Mouse (Mus musculus): ENCODE results near the gene Gid8. TPM values are rescaled to one million over a fixed set of nuclear protein-coding genes. Genes with fewer than 3 reads are reported as not detected.
"Not testable (repeated sequence)": the region's sequence is repeated elsewhere in the genome, so short reads cannot be mapped to it uniquely, and the experiment has no call there.

Gid8 gene
- polyA plus RNA-seq, 1 experiment: 60.4 TPM

- TF ChIP-seq CTCF (IDR thresholded peaks at IDR 0.05; ENCODE audit: extremely low read depth, insufficient read depth, low read length) (no peak), POLR2A (IDR thresholded peaks at IDR 0.05; ENCODE audit: extremely low read depth, insufficient read depth, low read length) (no peak)
- peaks cover 9% of the 10 kb centered on the region for H3K4me1 ChIP-seq (ENCODE audit: control insufficient read depth, insufficient read depth, low read length)
- H3K27ac ChIP-seq (ENCODE audit: insufficient read depth, low read length): no peak overlapping the region
- no peak overlapping the region for H3K4me3 ChIP-seq (ENCODE audit: insufficient read depth, low read length)
Observed at GRCm38 (mm10) chr2:180705975-180706374, 3.9 kb upstream of the Gid8 start.

- Histone ChIP-seq H3K27ac (ENCODE audit: insufficient read depth, low read length) (peak overlapping the region; percentile 62; the same call in 1 of the 2 replicates), H3K4me3 (ENCODE audit: insufficient read depth, low read length) (peak overlapping the region; percentile 90), H3K4me1 (ENCODE audit: control insufficient read depth, insufficient read depth, low read length) (peaks cover 7% of the 10 kb centered on the region)
- TF ChIP-seq POLR2A (IDR thresholded peaks at IDR 0.05; ENCODE audit: extremely low read depth, insufficient read depth, low read length) (no peak), CTCF (IDR thresholded peaks at IDR 0.05; ENCODE audit: extremely low read depth, insufficient read depth, low read length) (no peak)
Observed at GRCm38 (mm10) chr2:180709023-180709922, 644 bp upstream of the Gid8 start.

- peak overlapping the region; percentile 54 for H3K27ac ChIP-seq (ENCODE audit: insufficient read depth, low read length)
Observed at GRCm38 (mm10) chr2:180710276-180711155, 599 bp downstream of the Gid8 start.

GRCm38 (mm10) chr2:180711527-180711926 is 1.6 kb downstream of the Gid8 start:
- H3K4me3 ChIP-seq (ENCODE audit: insufficient read depth, low read length): peak overlapping the region; percentile 90; the same call in 1 of the 2 replicates
- peaks cover 7% of the 10 kb centered on the region for H3K4me1 ChIP-seq (ENCODE audit: control insufficient read depth, insufficient read depth, low read length)
- no peak for TF ChIP-seq CTCF (IDR thresholded peaks at IDR 0.05; ENCODE audit: extremely low read depth, insufficient read depth, low read length)
- no peak for TF ChIP-seq POLR2A (IDR thresholded peaks at IDR 0.05; ENCODE audit: extremely low read depth, insufficient read depth, low read length)
- H3K27ac ChIP-seq (ENCODE audit: insufficient read depth, low read length): no peak overlapping the region

More at GRCm38 (mm10) chr2:180710276-180711155, 599 bp downstream of the Gid8 start:
- H3K4me1 ChIP-seq (ENCODE audit: control insufficient read depth, insufficient read depth, low read length): peaks cover 7% of the 10 kb centered on the region
- H3K4me3 ChIP-seq (ENCODE audit: insufficient read depth, low read length): peak overlapping the region; percentile 90
- TF ChIP-seq CTCF (IDR thresholded peaks at IDR 0.05; ENCODE audit: extremely low read depth, insufficient read depth, low read length) (no peak), POLR2A (IDR thresholded peaks at IDR 0.05; ENCODE audit: extremely low read depth, insufficient read depth, low read length) (no peak)

- H3K4me1 ChIP-seq (ENCODE audit: control insufficient read depth, insufficient read depth, low read length): peaks cover 7% of the 10 kb centered on the region
- H3K4me3 ChIP-seq (ENCODE audit: insufficient read depth, low read length): no peak overlapping the region; the same call in 1 of the 2 replicates
- no peak overlapping the region for H3K27ac ChIP-seq (ENCODE audit: insufficient read depth, low read length)
- no peak for TF ChIP-seq CTCF (IDR thresholded peaks at IDR 0.05; ENCODE audit: extremely low read depth, insufficient read depth, low read length)
- TF ChIP-seq POLR2A (IDR thresholded peaks at IDR 0.05; ENCODE audit: extremely low read depth, insufficient read depth, low read length): no peak
Observed at GRCm38 (mm10) chr2:180712037-180712689, 2.2 kb downstream of the Gid8 start.

GRCm38 (mm10) chr2:180722748-180723147 is 12.8 kb downstream of the Gid8 start:
- not testable (repeated sequence) for H3K4me1 ChIP-seq (ENCODE audit: control insufficient read depth, insufficient read depth, low read length); H3K27ac ChIP-seq (ENCODE audit: insufficient read depth, low read length); H3K4me3 ChIP-seq (ENCODE audit: insufficient read depth, low read length)

GRCm38 (mm10) chr2:180723865-180724264 is 13.9 kb downstream of the Gid8 start:
- no peak overlapping the region for H3K4me3 ChIP-seq (ENCODE audit: insufficient read depth, low read length)
- TF ChIP-seq CTCF (IDR thresholded peaks at IDR 0.05; ENCODE audit: extremely low read depth, insufficient read depth, low read length): no peak
- no peak for TF ChIP-seq POLR2A (IDR thresholded peaks at IDR 0.05; ENCODE audit: extremely low read depth, insufficient read depth, low read length)

GRCm38 (mm10) chr2:180724585-180725413 is 14.9 kb downstream of the Gid8 start, which contains the start of gene Slc17a9:
Gene Slc17a9, plus strand, starts transcription at chr2:180725263.
- Histone ChIP-seq H3K4me3 (ENCODE audit: insufficient read depth, low read length) (no peak within 1 kb of the TSS), H3K27ac (ENCODE audit: insufficient read depth, low read length) (no peak within 1 kb of the TSS), H3K4me1 (ENCODE audit: control insufficient read depth, insufficient read depth, low read length) (peaks cover 3% of the 10 kb centered on the region; the same call in 1 of the 2 replicates)
- TF ChIP-seq POLR2A (IDR thresholded peaks at IDR 0.05; ENCODE audit: extremely low read depth, insufficient read depth, low read length): no peak
- no peak for TF ChIP-seq CTCF (IDR thresholded peaks at IDR 0.05; ENCODE audit: extremely low read depth, insufficient read depth, low read length)

More at GRCm38 (mm10) chr2:180723865-180724264, 13.9 kb downstream of the Gid8 start:
- H3K4me1 ChIP-seq (ENCODE audit: control insufficient read depth, insufficient read depth, low read length): peaks cover 3% of the 10 kb centered on the region; the same call in 1 of the 2 replicates
- no peak overlapping the region for H3K27ac ChIP-seq (ENCODE audit: insufficient read depth, low read length)
